Mouse (Mus musculus): ENCODE measurements around the gene Gm10310. TPM values are rescaled to one million over a fixed set of nuclear protein-coding genes. Genes with fewer than 3 reads are reported as not detected.
"Not testable (repeated sequence)": the region's sequence is repeated elsewhere in the genome, so short reads cannot be mapped to it uniquely, and the experiment has no call there.

Gm10310 gene
- polyA plus RNA-seq, 1 experiment from 2014 or later: not detected

DNA sequence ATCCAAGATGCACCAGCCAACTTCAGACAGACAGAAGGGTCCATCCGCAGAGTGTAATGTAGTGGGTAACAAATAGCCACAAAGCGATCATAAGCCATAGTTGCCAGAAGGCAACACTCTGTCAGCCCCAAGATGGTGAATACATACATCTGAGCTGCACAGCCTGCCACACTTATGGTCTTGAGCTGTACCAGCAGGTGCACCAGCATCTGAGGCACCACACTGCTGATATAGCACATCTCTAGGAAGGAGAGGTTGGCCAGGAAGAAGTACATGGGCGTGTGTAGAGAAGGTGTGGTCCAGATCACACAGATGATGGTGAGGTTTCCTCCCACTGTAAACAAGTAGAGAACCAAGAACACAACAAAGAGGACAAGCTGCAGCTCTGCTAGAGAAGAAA is 18.6 kb downstream of the Gm10310 start:
- H3K9me3 ChIP-seq (replicated peaks; ENCODE audit: control insufficient read depth, low read length); H3K4me3 ChIP-seq (ENCODE audit: low read length); ATAC-seq (replicated peaks; ENCODE audit: extremely low read depth, insufficient read depth, low FRiP score); H3K9ac ChIP-seq (ENCODE audit: low read length); H3K4me2 ChIP-seq (ENCODE audit: low read depth, low read length); H3K36me3 ChIP-seq (ENCODE audit: control insufficient read depth, insufficient read depth); H3K4me1 ChIP-seq (ENCODE audit: control insufficient read depth, insufficient read depth, low read length); H3K27ac ChIP-seq (ENCODE audit: low read length); H3K27me3 ChIP-seq (ENCODE audit: control insufficient read depth, insufficient read depth, low read length): not testable (repeated sequence)
- 88% methylated on average over 2 of the region's 3 CpGs for WGBS

GRCm38 (mm10) chr10:129949000-129949399 is 35.9 kb downstream of the Gm10310 start, which contains the start of gene Olfr818:
Gene Olfr818, minus strand, starts transcription at chr10:129949100.
- H3K27ac ChIP-seq (ENCODE audit: low read length): no peak within 1 kb of the TSS
- no peaks in the 10 kb centered on the region for H3K4me1 ChIP-seq (ENCODE audit: control insufficient read depth, insufficient read depth, low read length)
- H3K9ac ChIP-seq (ENCODE audit: low read length): no peak within 1 kb of the TSS
- H3K36me3 ChIP-seq (ENCODE audit: control insufficient read depth, insufficient read depth): no peaks in the 10 kb centered on the region
- no peaks in the 10 kb centered on the region for H3K9me3 ChIP-seq (replicated peaks; ENCODE audit: control insufficient read depth, low read length)
- WGBS: 84% methylated on average over 2 of the region's 2 CpGs
- ATAC-seq (replicated peaks; ENCODE audit: extremely low read depth, insufficient read depth, low FRiP score): no peak
- no peak within 1 kb of the TSS for H3K4me3 ChIP-seq (ENCODE audit: low read length)
- H3K4me2 ChIP-seq (ENCODE audit: low read depth, low read length): no peak within 1 kb of the TSS
- no peaks in the 10 kb centered on the region for H3K27me3 ChIP-seq (ENCODE audit: control insufficient read depth, insufficient read depth, low read length)

Other genes with a start within 250 kb of the Gm10310 start
- gene Olfr806, start 243.1 kb downstream of the Gm10310 start, polyA plus RNA-seq (2015; fragmentation: Nextera tagmentation; extraction: Ambion mirVana): not detected in 2 replicates
- gene Olfr807, start 227.3 kb downstream of the Gm10310 start, polyA plus RNA-seq (2015; fragmentation: Nextera tagmentation; extraction: Ambion mirVana): not detected in 2 replicates
- not detected in 2 replicates for gene Olfr808, start 219.6 kb downstream of the Gm10310 start, polyA plus RNA-seq (2015; fragmentation: Nextera tagmentation; extraction: Ambion mirVana)
- gene Olfr809, start 210.4 kb downstream of the Gm10310 start, polyA plus RNA-seq (2015; fragmentation: Nextera tagmentation; extraction: Ambion mirVana): not detected in 2 replicates
- not detected in 2 replicates for gene Olfr810, start 190.1 kb downstream of the Gm10310 start, polyA plus RNA-seq (2015; fragmentation: Nextera tagmentation; extraction: Ambion mirVana)
- not detected in 2 replicates for gene Olfr811, start 180.7 kb downstream of the Gm10310 start, polyA plus RNA-seq (2015; fragmentation: Nextera tagmentation; extraction: Ambion mirVana)
- not detected in 2 replicates for gene Olfr812, start 139.0 kb downstream of the Gm10310 start, polyA plus RNA-seq (2015; fragmentation: Nextera tagmentation; extraction: Ambion mirVana)
- not detected in 2 replicates for gene Olfr813, start 129.7 kb downstream of the Gm10310 start, polyA plus RNA-seq (2015; fragmentation: Nextera tagmentation; extraction: Ambion mirVana)
- not detected in 2 replicates for gene Olfr814, start 105.2 kb downstream of the Gm10310 start, polyA plus RNA-seq (2015; fragmentation: Nextera tagmentation; extraction: Ambion mirVana)
- gene Olfr815, start 79.2 kb downstream of the Gm10310 start, polyA plus RNA-seq (2015; fragmentation: Nextera tagmentation; extraction: Ambion mirVana): not detected in 2 replicates
- gene Olfr816, start 69.5 kb downstream of the Gm10310 start, polyA plus RNA-seq (2015; fragmentation: Nextera tagmentation; extraction: Ambion mirVana): not detected in 2 replicates
- gene Olfr818, start 36.0 kb downstream of the Gm10310 start, polyA plus RNA-seq (2015; fragmentation: Nextera tagmentation; extraction: Ambion mirVana): not detected in 2 replicates
- not detected in 2 replicates for gene Olfr819, start 17.8 kb downstream of the Gm10310 start, polyA plus RNA-seq (2015; fragmentation: Nextera tagmentation; extraction: Ambion mirVana)
- gene Olfr247, start 8.9 kb downstream of the Gm10310 start, polyA plus RNA-seq (2015; fragmentation: Nextera tagmentation; extraction: Ambion mirVana): not detected in 2 replicates
- gene Olfr820, start 27.6 kb upstream of the Gm10310 start, polyA plus RNA-seq (2015; fragmentation: Nextera tagmentation; extraction: Ambion mirVana): not detected in 2 replicates
- not detected in 2 replicates for gene Olfr821, start 45.3 kb upstream of the Gm10310 start, polyA plus RNA-seq (2015; fragmentation: Nextera tagmentation; extraction: Ambion mirVana)
- not detected in 2 replicates for gene Olfr822, start 86.1 kb upstream of the Gm10310 start, polyA plus RNA-seq (2015; fragmentation: Nextera tagmentation; extraction: Ambion mirVana)
- not detected in 2 replicates for gene Olfr823, start 130.3 kb upstream of the Gm10310 start, polyA plus RNA-seq (2015; fragmentation: Nextera tagmentation; extraction: Ambion mirVana)
- not detected in 2 replicates for gene Olfr824, start 144.9 kb upstream of the Gm10310 start, polyA plus RNA-seq (2015; fragmentation: Nextera tagmentation; extraction: Ambion mirVana)
- not detected in 2 replicates for gene Olfr825, start 181.7 kb upstream of the Gm10310 start, polyA plus RNA-seq (2015; fragmentation: Nextera tagmentation; extraction: Ambion mirVana)
- not detected in 2 replicates for gene Olfr826, start 199.1 kb upstream of the Gm10310 start, polyA plus RNA-seq (2015; fragmentation: Nextera tagmentation; extraction: Ambion mirVana)
- not detected in 2 replicates for gene Olfr827, start 229.3 kb upstream of the Gm10310 start, polyA plus RNA-seq (2015; fragmentation: Nextera tagmentation; extraction: Ambion mirVana)

Measured in heart, embryonic 16.5 days (tissue).